Mouse (Mus musculus) myocyte (in vitro differentiated cells): ENCODE measurements at regions not wholly inside any gene's neighbourhood (a gene's known extent, or its start where the extent isn't known, plus 50 kb on each side); places are given as distances from the start of the nearest gene placed in this dataset.

Source experiments
- MAX ChIP-seq: IDR thresholded peaks from one replicate; pipeline ENCODE4 v1.6.1; 2011; ENCODE audit warnings: low read depth, mild to moderate bottlenecking, control low read depth
- POLR2A ChIP-seq: IDR thresholded peaks from one replicate; pipeline ENCODE4 v1.6.1; 2011; ENCODE audit warnings: low read depth, mild to moderate bottlenecking, control low read depth, moderate library complexity; ENCODE audit not compliant: insufficient read length
- REST ChIP-seq: IDR thresholded peaks from one replicate; pipeline ENCODE4 v1.6.1; 2011; ENCODE audit warnings: mild to moderate bottlenecking, control low read depth, moderate library complexity; ENCODE audit not compliant: insufficient read depth, insufficient read length
- USF1 ChIP-seq: IDR thresholded peaks from one replicate; pipeline ENCODE4 v1.6.1; 2011; ENCODE audit warnings: low read depth, mild to moderate bottlenecking, control low read depth, moderate library complexity

GRCm38 (mm10) chr11:110697067-110697466 lies 270.8 kb upstream of the Kcnj16 start:
- no peak for TF ChIP-seq POLR2A
- TF ChIP-seq REST: no peak
- no peak for TF ChIP-seq MAX
- TF ChIP-seq USF1: no peak
